Mouse (Mus musculus) Muller cell, postnatal 12 days (primary cell): ENCODE measurements at regions not wholly inside any gene's neighbourhood (a gene's known extent, or its start where the extent isn't known, plus 50 kb on each side); places are given as distances from the start of the nearest gene placed in this dataset.

Source experiments
- DNase-seq: peaks from one replicate; pipeline ENCODE4 v3.0.0-alpha.2; 2015; ENCODE audit errors: inconsistent ontology term

DNA sequence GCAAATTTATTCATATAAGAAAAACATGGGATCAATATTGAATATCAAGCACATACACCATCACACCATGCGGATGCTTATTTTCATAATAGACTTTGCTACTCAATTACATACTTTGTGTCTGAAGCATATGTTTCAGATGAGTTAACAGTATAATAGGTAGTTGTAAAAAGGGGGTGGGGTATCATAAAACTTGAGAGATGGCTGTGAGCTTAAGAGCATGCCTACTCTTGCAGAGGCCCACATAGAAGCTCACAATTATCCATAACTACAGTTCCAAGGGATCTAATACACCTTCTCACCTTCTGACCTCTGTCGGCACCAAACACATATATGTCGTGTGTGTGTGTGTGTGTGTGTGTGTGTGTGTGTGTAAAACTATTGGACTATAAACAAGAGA is 597.7 kb upstream of the Intu start:
- no peak for DNase-seq

GRCm38 (mm10) chr3:39937719-39938278 is 593.3 kb upstream of the Intu start:
- peak; percentile 14 for DNase-seq

DNA sequence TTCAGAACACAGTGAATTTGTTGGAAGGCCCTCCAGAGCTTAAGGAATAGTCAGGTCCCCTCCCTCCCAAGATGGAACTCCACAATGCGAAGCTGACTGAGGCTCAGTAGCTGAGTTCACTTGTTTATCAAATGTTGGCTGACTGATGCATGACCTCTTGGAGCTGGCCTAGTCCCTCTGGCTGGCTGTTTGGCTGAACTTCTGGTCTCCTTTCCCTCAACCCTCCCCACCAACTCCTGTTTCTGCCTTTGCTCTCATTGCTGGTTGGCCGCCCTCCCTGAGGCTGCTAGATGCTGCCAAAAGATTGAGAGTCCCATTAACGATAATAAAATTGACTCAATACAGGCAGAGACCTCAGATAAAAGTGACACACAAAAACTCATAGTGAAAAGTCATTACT is 586.5 kb upstream of the Intu start:
- peak; percentile 24 for DNase-seq

DNA sequence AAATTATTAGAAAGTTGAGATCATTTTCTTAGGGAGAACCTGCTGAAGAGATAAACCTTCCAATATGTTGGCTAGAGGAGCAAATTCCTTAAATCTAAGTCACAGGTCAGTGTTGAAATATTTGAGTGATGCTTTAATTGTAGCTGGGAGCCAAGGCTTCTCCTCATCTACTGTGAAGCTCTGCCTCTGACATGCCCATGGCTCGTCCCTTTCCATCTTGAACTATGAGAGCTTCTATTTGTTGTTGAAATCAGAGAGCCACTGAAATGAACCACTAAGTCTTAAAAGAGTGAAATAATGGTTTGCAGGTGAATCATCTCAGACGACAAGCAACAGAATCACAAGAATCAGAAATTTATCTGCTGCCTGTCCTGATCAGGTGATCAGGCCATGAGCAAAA is 579.0 kb upstream of the Intu start:
- peak; percentile 68 for DNase-seq

DNA sequence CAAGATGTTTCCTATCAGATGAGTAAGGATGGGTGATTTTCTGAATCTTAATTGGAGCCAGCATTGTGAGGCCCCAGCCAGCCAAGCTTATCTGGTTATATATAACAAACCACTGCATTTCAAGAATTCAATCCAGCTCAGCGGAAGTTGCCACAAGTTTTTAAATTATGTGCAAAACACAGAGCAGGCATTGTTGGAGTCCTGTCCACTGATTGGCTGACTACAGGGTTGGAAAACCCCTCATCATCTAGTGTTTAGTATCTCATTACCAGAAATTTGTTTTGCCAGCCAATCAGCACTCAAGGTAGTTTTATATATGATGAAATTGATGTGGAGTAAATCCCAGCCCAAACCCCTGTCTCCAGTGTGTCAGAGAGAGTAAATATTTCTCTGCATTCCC is 578.5 kb upstream of the Intu start:
- peak; percentile 78 for DNase-seq

DNA sequence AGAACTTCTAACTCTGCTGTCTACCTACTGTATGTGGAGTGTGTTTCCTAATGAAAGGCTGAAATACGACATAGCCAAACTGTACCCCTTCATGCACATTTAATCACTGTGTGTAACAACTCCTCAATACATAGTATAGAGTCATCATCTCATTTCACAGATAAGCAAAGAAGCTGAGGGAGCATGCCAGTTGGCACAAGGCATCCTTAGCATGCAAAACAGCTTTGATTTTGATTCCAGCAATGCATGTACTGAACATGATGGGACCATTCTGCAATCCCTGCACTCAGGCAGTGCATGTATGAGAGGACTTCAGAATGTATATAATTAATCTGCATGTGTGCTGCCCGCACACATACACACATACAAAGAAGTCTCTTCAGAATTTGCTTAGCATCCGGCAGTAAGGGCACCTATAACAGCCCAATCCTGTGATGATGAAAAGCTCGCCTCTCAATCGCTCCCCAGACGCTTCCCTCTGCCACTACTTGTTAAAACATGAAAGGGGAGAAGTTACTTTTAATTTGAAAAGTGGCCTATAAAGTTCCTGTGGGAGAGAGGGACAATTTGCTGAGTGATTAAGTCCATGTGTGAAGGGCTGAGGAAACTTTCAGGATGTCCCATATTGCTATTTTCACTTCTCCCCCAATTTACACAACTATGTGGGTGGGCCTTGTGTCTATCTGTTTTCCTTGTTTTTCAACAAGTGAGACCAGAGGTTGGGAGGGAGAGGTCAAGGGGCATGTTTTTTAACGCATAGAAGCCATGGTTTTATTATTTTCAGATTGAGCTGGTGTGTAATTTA is 569.0 kb upstream of the Intu start:
- no peak for DNase-seq

DNA sequence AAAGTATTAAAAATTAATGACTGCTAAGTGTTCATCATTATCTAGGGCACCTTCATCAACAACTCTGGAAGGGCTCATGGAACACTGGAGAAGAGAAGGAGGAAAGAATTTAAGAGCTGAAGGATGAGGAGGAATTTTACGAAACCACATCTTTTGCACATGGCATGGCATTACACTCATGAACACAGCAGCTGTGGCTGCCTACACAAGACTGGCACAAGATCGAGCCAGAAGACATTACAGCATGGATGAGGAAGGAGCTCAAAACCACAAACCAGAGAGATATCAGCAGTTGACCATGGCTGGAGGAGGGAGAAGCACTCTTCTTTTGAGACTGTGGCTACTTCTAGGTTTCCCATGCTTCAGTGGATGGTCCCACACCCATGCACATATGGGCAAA is 565.7 kb upstream of the Intu start:
- no peak for DNase-seq

- DNase-seq = no peak
These were observed 564.7 kb upstream of the Intu start for GRCm38 (mm10) chr3:39966390-39966789.

DNA sequence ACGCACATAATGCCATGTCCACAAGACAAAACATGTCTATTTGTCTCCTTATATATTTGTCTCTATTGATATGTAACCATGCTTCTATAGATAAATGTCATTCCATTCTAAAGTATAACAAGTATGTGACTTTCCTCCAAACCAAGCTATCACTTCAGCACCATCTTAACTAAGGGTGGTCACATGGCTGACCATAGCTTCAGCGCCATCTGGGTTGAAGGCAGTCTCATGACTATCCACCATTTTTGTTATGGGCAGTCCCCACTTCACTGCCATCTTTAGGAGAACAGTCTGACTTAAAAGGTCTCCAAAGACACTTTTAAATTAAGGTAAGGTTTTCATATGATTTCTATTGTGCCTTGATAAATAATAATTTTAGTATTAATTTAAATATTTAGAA is 554.1 kb upstream of the Intu start:
- no peak for DNase-seq

DNA sequence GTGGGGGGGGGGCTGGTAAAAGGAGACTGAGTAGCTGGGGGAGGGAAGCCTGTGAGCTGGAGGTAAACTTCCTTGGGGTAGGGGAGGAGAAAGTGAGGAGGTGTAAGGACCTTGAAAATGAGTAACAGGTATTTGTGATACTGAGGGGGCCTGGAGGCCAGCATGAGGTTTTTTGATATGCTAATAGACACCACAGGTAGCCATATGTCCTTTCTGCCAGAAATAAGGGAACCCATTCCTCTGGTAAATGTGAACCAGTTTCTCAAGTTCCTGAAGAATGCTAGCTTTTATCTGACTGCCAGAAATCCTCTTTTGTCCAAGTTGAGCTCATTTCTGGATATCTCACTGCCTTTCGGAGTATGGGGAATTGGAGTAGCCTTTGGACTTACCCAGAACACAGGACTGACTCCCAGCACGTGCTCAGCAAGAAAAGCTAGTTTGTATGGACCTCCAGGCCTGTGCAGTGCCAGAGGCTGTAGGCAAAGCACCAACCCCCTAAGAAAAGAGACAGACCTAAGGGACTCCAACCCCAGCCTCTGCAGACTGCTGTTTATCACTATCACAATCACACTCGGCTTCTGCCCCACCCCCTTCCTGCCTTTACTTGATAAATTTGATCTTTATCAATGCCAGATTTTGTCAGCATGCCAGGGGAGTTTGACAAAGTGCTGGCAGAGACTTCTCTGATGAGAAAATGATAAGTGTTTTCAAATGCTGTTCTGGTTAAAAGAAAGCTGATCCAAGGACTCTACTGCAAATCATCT is 552.0 kb upstream of the Intu start:
- DNase-seq = no peak

GRCm38 (mm10) chr3:39982656-39983055 is 548.4 kb upstream of the Intu start:
- peak; percentile 34 for DNase-seq

DNA sequence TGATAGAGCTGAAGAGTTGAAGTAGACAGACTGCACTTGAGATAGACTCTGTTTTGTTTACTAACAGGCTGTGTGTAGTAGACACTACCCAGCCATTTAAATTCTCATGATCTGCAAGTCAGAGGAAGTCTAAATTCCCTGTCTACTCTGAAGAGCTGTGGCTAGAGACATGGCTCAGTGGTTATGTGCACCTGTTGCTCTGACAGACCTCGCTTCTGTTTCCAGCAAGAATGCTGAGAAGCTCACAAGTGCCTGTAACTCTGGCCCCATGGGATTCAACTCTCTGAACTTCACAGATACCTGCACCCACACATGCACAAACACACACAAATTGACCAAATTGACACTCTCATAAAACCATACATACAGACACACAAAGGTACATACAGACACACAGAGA is 543.4 kb upstream of the Intu start:
- DNase-seq = no peak

- peak; percentile 14 for DNase-seq
These were observed 532.5 kb upstream of the Intu start for GRCm38 (mm10) chr3:39998628-39999027.

GRCm38 (mm10) chr3:39999846-40000245 is 531.2 kb upstream of the Intu start:
- DNase-seq = no peak

DNA sequence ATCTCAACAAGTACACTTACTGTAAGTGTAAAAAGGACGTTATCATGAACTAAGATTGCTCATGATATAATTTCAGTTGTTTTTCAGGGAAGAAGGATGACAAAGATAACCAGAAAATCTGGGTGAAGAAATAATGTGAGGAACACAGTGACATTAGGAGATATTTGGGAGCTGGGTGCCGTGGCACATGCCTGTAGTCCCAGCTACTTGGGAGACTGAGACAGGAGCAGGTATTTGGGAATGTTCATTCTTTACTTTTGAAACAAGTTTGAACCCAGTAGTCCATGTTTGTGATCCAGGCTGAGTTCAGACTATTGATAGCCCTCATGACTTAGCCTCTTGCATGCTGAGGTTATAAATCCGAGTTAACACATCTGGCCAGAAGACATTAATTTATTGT is 528.2 kb upstream of the Intu start:
- no peak for DNase-seq

GRCm38 (mm10) chr3:40010051-40010450 is 521.0 kb upstream of the Intu start:
- no peak for DNase-seq

DNA sequence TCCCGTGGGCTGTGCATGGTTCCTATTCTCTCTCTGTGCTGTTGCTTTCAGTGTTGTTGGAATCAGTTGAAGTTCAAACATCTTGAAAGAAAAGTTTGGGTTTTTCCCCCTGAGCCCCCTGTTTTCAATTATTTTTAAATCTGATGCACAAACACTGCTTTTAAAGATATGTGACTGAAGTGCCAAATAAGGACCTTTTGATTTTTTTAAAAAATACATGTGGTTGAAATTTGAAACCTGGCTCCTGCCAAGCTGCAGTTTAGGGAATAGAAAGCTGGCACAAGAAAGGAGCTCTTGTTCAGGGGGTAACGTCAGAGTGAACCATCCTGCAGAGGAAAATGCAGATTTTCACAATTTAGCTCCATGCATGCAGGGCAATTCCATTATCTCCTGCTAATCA is 509.4 kb upstream of the Intu start:
- no peak for DNase-seq

DNA sequence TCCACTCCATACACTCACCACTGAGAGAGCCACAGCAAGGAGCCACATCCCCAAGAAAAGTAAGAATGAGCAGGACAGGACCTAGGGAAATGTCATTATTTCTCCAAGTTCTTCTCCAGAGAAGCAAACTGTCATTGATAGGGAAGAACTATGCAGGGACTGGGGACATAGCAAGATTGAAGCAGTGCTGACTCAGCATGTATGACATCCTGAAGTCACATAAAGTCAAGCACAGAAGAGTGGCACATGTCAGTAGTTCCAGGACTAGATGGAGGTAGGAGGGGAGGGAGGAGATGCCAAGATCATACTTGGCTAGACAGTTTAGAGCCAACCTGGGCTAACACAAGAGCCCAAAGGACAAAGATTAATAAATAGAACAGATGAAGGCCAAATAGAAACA is 503.4 kb upstream of the Intu start:
- no peak for DNase-seq

DNA sequence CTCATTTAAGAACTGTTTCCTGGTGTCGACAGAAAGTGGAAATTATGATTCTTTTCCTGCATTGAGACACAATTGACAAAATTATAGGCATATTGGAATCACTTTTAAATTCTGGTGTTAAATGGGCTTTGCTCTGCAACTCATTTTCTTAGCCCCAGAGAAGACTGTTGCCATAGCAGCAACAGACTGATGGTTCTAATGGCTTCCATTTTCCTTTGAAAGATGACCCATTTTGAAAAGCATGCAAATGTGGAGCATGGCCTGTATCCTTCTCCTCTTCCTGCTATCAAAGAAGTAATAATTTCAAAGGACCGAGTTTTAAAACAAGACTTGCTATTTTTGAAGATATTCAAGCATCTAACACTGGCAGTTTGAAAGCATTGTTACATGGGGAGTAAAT is 494.9 kb upstream of the Intu start:
- DNase-seq = no peak

GRCm38 (mm10) chr3:40049721-40050120 is 481.4 kb upstream of the Intu start:
- no peak for DNase-seq

- DNase-seq = no peak
These were observed 472.8 kb upstream of the Intu start for GRCm38 (mm10) chr3:40058281-40058680.

DNA sequence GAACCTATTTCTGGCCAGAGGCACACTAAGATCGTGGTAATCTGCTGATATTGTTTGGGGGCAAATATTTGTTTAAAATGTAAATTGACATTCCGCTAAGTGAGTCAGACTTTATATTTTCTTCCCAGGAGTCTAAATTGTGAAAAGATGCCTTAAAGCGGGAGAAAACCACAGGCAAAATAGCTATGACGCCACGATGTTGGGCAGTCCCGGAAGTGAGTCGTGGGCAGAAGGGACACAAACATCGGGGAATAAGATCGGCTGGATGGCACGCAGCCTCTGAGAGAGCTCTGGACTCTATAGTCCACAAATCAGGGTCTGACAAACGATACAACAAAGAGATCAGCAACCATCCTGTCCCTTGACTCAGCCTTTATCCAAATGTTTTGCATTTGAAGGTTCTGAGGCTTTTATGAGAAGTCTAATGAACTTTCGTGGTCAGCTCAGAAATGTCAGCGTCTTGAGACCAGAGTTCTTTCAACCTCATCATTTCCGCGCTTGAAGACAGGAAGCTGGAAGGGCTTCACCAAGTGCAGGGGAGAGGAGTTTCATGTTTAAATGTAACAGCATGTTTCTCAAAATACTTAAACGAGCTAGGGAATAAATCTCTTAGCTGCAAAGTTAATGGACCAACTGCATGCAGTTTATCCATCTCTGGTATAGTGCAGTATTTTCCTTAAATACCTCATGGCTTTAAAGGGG is 472.2 kb upstream of the Intu start:
- peak; percentile 59 for DNase-seq
